Mouse (Mus musculus): ENCODE data around the gene Fam184b.

Gene Fam184b

DNA sequence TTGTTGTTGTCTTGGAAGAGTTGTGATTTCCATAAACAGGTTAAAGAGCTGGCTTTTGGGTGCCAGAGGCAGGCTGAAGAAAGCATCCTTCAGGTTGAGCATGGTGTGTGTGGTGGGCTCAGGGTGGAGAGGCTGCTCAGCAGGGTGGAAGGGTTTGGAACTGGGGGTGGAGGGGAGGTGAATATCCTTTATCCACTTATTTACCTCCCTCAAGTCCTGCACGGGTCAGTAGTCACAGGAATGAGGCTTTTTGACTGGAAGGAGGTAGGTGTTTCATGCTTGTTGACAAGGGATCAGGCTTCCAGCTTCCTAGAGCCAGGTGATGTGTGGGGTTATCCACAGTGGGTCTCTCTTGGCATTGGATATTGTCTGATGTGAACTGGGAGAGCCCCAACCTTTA lies 124.8 kb downstream of the Fam184b start:
- DNase-seq (ENCODE audit: low read depth): no peak

DNA sequence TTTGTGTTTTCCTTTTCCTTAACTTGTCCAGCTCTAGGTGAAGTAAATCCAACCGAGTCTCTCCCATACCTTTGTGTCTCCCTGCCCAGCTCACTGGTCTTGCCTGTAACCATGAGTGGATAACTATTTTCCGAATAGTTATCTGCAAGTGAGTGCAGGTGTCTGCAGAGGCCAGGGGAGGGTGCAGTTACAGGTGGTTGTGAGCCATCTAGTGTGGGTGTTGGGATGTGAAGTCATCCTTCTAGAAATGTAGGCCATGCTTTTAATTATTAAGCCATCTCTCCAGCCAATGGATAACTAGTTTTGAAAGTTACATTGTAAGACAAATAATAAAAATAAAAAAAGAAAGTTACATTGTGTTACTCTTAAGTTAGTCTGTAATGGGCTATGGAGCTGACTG lies 125.9 kb downstream of the Fam184b start:
- DNase-seq (ENCODE audit: low read depth): no peak

DNA sequence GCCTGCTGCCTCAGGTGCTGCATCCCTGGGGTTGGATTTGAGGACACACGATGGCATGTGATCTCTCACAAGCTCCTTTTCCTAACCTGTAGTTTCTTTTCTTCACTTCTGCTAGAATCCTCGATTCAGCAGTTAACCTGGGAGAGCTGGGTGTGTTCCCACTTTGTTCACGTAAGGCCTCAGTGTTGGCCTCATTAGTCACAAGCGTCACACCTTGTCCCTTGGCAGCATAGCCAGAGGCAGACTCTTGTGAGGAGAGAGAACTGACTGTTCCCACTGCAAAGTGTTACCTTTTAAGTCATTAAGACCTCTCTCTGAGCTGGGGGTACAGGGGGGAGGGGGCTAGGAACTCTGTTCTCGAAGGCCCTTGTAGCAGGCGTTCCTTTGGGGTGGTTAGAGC lies 126.5 kb downstream of the Fam184b start:
- DNase-seq (ENCODE audit: low read depth): no peak

DNA sequence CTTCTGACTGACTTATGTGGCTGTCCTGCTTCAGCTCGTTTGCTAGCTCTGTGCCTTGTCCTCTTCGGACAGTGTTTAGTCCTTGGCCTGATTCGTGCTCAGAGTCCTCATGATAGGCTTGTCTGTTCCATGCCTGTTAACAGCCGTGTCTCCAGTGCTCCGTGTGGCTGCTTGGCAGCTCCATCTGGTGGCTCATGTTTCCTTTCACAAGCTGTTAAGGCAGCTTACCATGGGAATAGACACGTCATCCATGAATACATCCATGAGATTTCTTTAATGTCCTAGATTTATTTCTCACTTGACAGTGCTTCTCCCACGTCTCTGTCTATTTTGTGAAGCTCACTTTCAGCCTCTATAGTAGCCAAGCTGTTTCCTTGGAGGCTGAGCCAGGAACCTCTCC lies 129.3 kb downstream of the Fam184b start:
- DNase-seq (ENCODE audit: low read depth): no peak

DNA sequence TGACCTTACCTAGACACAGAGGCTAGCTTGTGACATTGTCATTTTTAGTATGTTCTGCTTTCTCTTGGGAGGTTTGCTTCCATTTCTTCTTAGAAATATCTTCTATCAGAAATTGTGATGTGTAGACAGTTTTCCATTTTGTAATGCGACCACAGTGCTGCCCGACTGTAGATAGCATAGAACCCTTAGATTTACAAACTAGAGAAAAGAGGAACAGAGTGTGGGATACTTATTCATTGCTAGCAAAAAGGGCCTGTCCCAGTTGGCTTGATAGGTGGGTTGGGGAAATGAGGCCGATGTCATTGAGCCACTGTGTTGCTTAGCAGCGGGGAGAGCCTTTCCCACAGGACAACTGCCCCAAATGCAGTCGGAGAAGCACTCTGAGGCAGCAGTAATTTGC lies 141.8 kb downstream of the Fam184b start:
- DNase-seq (ENCODE audit: low read depth): no peak

DNA sequence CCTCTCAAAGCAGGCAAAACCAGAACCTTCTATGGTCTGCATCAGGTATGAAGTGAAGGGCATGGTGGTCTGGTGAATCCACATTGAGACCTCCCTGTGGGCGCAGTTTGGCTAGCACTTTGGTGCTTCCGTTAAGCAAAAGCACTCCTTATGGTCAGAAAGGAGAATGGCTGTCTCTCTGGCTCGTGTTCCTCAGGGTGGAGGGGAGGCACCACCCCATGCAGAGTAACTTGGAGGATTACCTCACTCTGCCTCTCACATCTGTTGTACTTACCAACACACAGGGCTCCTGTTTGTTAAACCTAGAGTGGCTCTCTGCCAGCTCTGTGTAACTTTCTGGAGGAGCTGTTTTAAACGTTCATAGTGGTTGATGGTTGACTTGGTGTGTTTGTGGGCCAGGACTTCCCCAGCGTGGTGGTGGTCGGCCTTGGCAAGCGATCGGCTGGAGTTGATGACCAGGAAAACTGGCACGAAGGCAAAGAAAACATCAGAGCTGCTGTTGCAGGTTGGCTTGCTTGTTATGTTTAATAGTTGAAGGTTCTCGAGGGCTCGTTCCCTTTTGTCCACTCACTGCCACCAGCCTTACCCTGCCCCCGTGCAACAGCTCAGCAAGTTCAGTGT lies 142.4 kb downstream of the Fam184b start:
- peak; percentile 57 for DNase-seq (ENCODE audit: low read depth)

DNA sequence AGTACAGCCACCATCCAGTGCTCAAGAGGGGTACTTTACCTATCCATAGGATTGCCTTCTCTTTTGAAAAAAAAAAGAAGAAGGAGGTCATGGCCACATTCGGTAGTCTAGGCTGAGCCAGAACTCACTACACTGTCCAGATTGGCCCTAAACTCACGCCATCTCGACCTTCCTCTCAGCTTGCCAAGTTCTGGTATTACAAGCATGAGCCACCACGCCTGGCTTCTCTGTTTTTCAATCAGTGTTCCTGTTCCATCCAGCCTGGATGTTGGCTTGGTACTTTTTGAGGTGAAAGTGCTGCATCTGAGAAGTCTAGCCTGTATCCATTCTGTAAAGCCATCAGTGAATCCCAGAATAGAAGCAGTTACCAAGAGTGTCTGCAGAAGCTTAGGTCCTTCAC lies 142.9 kb downstream of the Fam184b start:
- no peak for DNase-seq (ENCODE audit: low read depth)

DNA sequence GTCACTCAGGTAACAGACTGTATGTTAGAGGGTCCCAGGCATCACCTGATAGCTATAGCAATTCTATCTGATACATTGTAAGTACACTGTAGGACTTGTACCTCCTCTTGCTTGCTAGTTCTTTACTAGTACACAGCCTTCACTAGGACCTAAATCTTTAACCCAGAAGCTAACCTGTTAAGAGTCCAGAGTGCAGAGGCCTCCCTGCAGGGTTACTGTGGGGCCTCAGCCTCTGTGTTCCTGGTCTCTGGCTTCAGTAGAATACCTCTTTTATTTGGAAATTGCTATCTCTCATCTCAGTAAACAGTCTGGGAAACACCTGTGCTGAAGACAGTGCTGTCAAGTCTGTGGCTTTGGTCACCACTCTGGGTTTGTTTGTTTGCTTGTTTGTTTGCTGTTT lies 143.4 kb downstream of the Fam184b start:
- no peak for DNase-seq (ENCODE audit: low read depth)

DNA sequence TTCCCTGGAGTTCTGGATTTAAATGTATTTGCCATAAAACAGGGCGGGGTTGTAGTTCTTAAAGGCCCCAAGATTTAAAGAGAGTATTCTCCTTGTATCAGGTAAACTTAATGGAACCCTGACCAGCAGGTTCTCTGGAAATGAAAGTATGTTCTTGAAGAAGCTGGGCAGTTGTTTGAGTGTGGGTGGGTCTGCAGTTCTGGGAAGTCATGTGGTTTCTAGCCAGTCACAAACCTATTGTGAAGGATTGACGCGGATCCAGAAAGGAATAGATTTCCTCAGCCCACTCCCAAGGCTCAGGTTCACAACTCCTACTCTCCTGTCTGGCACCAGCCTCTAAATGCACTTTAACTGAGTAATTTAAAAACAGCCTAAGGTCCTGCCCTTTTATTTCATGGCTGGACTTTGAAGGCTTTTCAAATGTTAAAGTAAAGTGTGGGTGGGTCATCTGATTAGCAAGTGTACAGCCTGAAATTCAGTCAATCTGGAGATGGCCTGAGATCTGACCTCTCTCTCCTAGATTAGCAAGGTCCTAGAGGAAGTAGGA lies 143.9 kb downstream of the Fam184b start:
- no peak for DNase-seq (ENCODE audit: low read depth)

DNA sequence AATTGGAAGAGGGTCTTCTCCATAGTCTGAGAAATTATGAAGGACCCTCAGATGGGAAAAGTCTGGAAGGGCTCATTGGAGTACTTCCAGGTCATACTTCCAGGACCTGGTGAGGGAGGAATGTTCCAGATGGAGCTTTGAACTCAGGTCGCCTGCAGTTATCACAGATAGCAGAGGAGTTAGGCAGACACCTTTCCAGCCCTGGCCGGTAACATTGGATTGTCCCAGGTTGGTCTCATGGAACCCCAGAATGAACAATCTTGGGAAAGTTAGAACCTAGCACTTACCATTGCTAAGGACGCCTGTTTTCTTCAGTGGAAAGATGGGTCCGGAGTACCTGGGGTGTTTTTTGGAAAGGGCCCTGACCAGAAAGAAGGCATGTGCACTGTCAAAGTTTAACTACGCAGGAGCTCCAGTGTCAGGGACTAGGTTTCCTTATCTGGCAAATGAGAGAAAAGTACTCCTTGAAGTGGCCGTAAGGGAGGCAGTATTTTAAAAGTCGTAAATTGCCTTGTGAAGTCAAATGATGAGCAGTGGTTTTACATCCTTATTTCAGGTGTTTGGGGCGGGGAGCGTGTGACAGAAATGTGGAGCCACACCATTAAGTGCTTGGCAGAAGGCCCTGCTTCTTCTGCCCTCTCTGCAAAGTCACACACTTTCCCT lies 145.2 kb downstream of the Fam184b start:
- DNase-seq (ENCODE audit: low read depth): no peak

DNA sequence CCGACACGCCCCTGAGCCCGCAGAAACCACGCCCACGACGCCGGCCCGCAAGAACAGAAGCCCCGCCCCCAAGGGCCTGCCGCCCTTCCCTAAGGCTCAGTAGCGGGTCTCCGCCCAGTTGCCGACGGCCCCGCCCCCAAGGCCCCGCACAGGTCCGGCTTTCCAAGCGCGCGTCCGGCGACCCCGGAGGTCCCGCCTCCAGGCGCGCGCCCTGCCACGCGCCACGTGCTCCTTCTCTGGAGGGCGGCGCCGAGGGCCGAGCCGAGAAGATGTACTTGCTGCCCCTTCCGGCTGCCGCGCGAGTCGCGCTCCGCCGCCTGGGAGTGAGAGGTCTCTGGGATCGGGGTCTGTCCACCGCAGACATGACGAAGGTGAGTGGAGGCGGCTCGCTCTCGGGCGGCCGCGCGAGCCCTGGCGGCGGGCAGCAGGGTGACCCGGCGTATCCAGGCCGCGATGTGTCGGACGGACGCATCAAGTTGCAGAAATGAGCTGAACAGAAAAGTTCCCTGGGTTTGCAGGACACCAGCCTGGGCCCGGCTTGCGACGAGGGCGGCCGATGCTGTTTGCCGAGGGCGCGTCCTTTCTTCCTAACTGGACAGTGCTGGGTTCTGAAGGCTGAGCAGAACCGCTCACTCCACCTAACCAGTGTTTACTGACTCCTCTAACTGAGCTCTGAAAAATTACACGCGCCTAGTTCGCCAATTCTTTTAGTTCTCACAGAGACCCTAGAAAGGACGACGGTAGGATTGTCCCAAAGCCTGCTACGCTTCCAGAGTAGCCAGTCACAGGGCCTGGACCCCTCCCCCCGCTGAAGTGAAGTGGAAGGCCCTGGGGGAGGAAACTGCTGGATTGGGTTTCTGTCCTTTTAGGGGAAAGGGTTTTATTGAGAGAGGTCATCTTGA lies 146.0 kb downstream of the Fam184b start, which contains the start of gene Lap3:
TSS of gene Lap3 (plus strand) at position 184 of the 902 bp plus-strand sequence.
- peak; percentile 90 for DNase-seq (ENCODE audit: low read depth)

DNA sequence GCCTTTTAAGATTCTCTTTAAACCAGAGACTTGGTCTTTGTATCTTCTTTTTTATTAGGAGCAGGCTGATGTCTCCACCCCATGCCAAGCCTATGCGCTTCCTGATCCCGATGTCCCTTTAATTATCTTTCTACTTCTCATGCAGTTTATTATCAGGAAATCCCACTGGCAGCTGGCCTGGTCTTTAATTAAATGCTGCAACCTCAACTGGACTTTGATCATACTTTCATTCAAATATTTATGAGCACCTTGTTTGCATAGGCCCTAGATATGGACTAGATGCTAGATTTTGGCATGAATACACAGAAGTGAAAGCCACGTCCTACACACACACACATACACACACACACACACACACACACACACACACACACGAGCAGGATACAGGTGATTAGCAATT lies 147.6 kb downstream of the Fam184b start:
- DNase-seq (ENCODE audit: low read depth): no peak

DNA sequence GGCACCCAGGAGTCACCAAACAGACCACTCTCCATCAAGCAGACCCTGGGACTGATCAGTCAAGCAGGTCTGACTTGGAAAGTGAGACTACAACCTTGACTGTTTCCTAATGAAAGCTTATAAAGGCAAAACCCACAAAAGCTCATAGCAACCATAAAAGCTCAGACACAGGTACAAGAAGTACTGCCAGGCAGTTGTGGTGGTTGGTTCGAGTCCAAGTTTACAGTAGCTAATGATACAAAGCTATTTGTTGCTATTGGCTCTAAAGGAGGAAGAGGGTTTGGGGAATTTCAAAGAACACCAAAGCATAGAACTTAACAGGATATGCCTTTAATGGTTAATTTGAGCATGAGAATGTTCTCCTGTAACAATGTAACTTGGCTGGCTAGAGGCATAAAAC lies 155.8 kb downstream of the Fam184b start:
- DNase-seq (ENCODE audit: low read depth): no peak

DNA sequence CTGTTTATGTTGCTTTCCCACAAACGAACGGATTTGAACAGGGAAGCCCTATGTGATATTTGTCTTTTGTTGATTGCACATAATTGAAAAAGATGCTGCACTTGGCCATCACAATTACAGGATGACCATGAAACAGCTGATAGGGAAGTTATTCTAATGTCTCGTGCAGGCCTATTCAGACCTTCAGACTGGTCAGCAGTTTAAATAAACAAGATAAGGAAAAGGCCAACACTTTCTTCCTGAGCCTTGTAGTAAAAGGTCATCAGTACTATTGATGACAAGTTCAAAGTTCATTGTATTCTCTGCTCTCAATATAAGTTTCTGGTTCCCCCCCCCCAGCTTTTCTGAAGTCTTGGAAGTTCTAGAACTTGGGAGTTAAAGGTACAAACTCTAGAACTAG lies 156.8 kb downstream of the Fam184b start:
- no peak for DNase-seq (ENCODE audit: low read depth)

DNA sequence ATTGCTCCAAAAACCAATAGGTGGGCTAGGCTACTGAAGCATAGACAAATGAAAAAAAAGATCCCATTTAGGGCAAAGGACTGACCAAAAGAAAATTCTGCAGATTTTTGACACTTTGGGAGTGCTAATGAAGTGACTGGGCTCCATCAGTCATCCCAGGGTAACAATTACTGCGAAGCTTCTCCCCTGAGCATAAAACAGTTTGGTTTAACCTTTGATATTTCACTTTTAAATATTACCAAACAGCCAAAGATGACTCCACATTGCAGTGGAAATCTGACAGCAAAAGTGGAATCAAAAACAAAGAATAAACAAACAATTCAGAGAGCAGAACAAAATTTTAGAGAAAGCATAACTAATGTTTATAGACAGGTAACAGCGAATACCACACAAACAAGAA lies 158.3 kb downstream of the Fam184b start:
- DNase-seq (ENCODE audit: low read depth): no peak

DNA sequence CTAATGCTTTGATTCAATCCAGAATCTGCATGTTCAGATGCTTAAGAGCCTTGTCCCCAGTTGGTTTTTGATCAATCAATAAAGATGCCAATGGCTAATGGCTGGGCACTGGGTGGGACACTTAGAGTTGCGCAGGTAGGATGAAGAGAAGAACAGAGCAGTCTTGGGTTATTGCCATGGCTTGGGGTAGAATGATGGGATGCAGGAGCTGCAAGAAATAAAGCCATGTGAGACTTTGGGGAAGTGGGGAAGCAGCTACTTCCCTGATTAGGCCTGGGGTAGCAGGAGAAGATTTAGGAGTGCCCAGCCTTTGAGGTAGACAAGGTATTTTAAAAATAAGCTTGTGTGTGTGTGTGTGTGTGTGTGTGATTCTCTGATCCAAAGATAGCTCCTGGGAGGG lies 159.3 kb downstream of the Fam184b start:
- DNase-seq (ENCODE audit: low read depth): no peak
